ENCODE assay signal across 7 mouse cellular contexts in genomic region chr8:72421362-72422335, GRCm38 (mm10). TPM values are rescaled to one million over a fixed set of nuclear protein-coding genes. Genes with fewer than 3 reads are reported as not detected.
DNase-seq lines count a peak whose midpoint lies in the region; ATAC-seq and TF ChIP-seq lines count a peak whose summit lies in the region.

Gene Eps15l1 (minus strand): TSS chr8:72421460.

- DNase-seq in adrenal gland, postnatal 10 days = peak; percentile 99
- peak; percentile 99 for DNase-seq in embryonic facial prominence, embryonic 10.5 days (ENCODE audit: low spot score)
- DNase-seq in gonadal fat pad, adult 2 months (ENCODE audit: low read depth) = peak; percentile 91
- peak; percentile 99 for DNase-seq in left cerebral cortex, postnatal 4 days

- peak within 1 kb of the TSS; percentile 96 for H3K4me3 ChIP-seq in embryonic facial prominence, embryonic 10.5 days
- H3K4me3 ChIP-seq in intestine, postnatal 0 days (ENCODE audit: low read depth, low read length) = peak within 1 kb of the TSS; percentile 81
- peak within 1 kb of the TSS; percentile 90 for H3K4me3 ChIP-seq in midbrain, embryonic 12.5 days
- peak within 1 kb of the TSS; percentile 90 for H3K4me3 ChIP-seq in small intestine, adult 2 months (ENCODE audit: low read depth, low read length)

- peaks cover 14% of the 10 kb centered on the region for H3K36me3 ChIP-seq in embryonic facial prominence, embryonic 10.5 days (replicated peaks)
- H3K36me3 ChIP-seq in intestine, postnatal 0 days (ENCODE audit: control insufficient read depth, insufficient read depth) = no peaks in the 10 kb centered on the region; the same call in 1 of the 2 replicates
- H3K36me3 ChIP-seq in midbrain, embryonic 12.5 days = no peaks in the 10 kb centered on the region
- H3K36me3 ChIP-seq in small intestine, adult 2 months (ENCODE audit: control insufficient read depth, insufficient read depth, low read length) = no peaks in the 10 kb centered on the region

- H3K4me1 ChIP-seq in embryonic facial prominence, embryonic 10.5 days = peaks cover 52% of the 10 kb centered on the region
- H3K4me1 ChIP-seq in intestine, postnatal 0 days (replicated peaks; ENCODE audit: control insufficient read depth, insufficient read depth, low read length) = peaks cover 3% of the 10 kb centered on the region; the same call in 1 of the 2 replicates
- H3K4me1 ChIP-seq in midbrain, embryonic 12.5 days = peaks cover 35% of the 10 kb centered on the region
- H3K4me1 ChIP-seq in small intestine, adult 2 months (ENCODE audit: control insufficient read depth, insufficient read depth, insufficient read length, low read length) = peaks cover 10% of the 10 kb centered on the region; the same call in 1 of the 2 replicates

- no peaks in the 10 kb centered on the region for H3K27me3 ChIP-seq in embryonic facial prominence, embryonic 10.5 days (replicated peaks; ENCODE audit: low read depth, poor library complexity, severe bottlenecking)
- no peaks in the 10 kb centered on the region for H3K27me3 ChIP-seq in intestine, postnatal 0 days (replicated peaks; ENCODE audit: control insufficient read depth, insufficient read depth, low read length)
- no peaks in the 10 kb centered on the region for H3K27me3 ChIP-seq in midbrain, embryonic 12.5 days
- H3K27me3 ChIP-seq in small intestine, adult 2 months (ENCODE audit: control insufficient read depth, insufficient read depth, low read length) = no peaks in the 10 kb centered on the region

- H3K4me2 ChIP-seq in intestine, postnatal 0 days (replicated peaks; ENCODE audit: low read depth) = peak within 1 kb of the TSS; percentile 88
- peak within 1 kb of the TSS; percentile 71 for H3K4me2 ChIP-seq in midbrain, embryonic 12.5 days (replicated peaks)

- intact Hi-C loops in left cerebral cortex, postnatal 4 days (cut with DNase I) = no loop called here

- peak within 1 kb of the TSS; percentile 95 for H3K27ac ChIP-seq in embryonic facial prominence, embryonic 10.5 days (replicated peaks)
- peak within 1 kb of the TSS; percentile 84 for H3K27ac ChIP-seq in intestine, postnatal 0 days (ENCODE audit: low read depth, low read length)
- H3K27ac ChIP-seq in midbrain, embryonic 12.5 days (replicated peaks) = peak within 1 kb of the TSS; percentile 84
- H3K27ac ChIP-seq in small intestine, adult 2 months (ENCODE audit: insufficient read depth, low read depth, low read length) = peak within 1 kb of the TSS; percentile 64

- no peak for TF ChIP-seq CTCF in intestine, postnatal 0 days (IDR thresholded peaks at IDR 0.05; ENCODE audit: low read depth)
- TF ChIP-seq CTCF in small intestine, adult 2 months (IDR thresholded peaks at IDR 0.05; ENCODE audit: extremely low read depth, insufficient read length, insufficient replicate concordance, low read depth, low read length) = no peak

- WGBS in embryonic facial prominence, embryonic 10.5 days = under 1% methylated on average over 48 of the region's 48 CpGs
- WGBS in intestine, postnatal 0 days = 1% methylated on average over 48 of the region's 48 CpGs
- WGBS in midbrain, embryonic 12.5 days = 1% methylated on average over 48 of the region's 48 CpGs
- WGBS in small intestine, adult 2 months = under 1% methylated on average over 48 of the region's 48 CpGs

- peak; percentile 96 for ATAC-seq in intestine, postnatal 0 days
- peak; percentile 98 for ATAC-seq in midbrain, embryonic 12.5 days (ENCODE audit: low FRiP score, low read depth)

- H3K9ac ChIP-seq in intestine, postnatal 0 days (ENCODE audit: low read depth, low read length) = peak within 1 kb of the TSS; percentile 80
- H3K9ac ChIP-seq in midbrain, embryonic 12.5 days (replicated peaks) = peak within 1 kb of the TSS; percentile 91

- TF ChIP-seq POLR2A in small intestine, adult 2 months (IDR thresholded peaks at IDR 0.05; ENCODE audit: low read depth, low read length) = peak; percentile 67

- no peaks in the 10 kb centered on the region for H3K9me3 ChIP-seq in embryonic facial prominence, embryonic 10.5 days
- no peaks in the 10 kb centered on the region for H3K9me3 ChIP-seq in intestine, postnatal 0 days (ENCODE audit: control insufficient read depth)
- no peaks in the 10 kb centered on the region for H3K9me3 ChIP-seq in midbrain, embryonic 12.5 days

RNA-seq across cellular contexts. Expression of gene Eps15l1, which starts in this region (rescaled TPM):
- 10 to 100 TPM; 41.6 to 63.1 TPM for total RNA-seq in adrenal gland, postnatal 10 days (2021)
- polyA plus RNA-seq in embryonic facial prominence, embryonic 10.5 days (2016; fragmentation: Nextera tagmentation; extraction: Ambion mirVana) = 79.8 and 81.6 TPM in 2 replicates
- 43.3 and 46.3 TPM in 2 replicates for polyA plus RNA-seq in gonadal fat pad, adult 2 months (2012; rRNA removed)
- 16.3 and 17.3 TPM in 2 replicates for polyA plus RNA-seq in intestine, postnatal 0 days (2015; fragmentation: Nextera tagmentation; extraction: Ambion mirVana)
- 10 to 100 TPM; 83.1 to 87.6 TPM for total RNA-seq in left cerebral cortex, postnatal 4 days (2021)
- polyA plus RNA-seq in midbrain, embryonic 12.5 days (2016; fragmentation: Nextera tagmentation; extraction: Ambion mirVana) = 72.9 and 73.2 TPM in 2 replicates
- 14.5 and 27.0 TPM in 2 replicates for polyA plus RNA-seq in small intestine, adult 2 months (2012; rRNA removed)

Comparison
In these comparisons a context has a peak if more than half of its experiments do, and no peak if none do; other contexts are left out.
1. Peak in every context shown above with its lines: DNase-seq, ATAC-seq, H3K4me3 ChIP-seq and H3K27ac ChIP-seq.